Mouse (Mus musculus) heart, embryonic 12.5 days (tissue): ENCODE results near the gene Tmem132c. TPM values are rescaled to one million over a fixed set of nuclear protein-coding genes. Genes with fewer than 3 reads are reported as not detected.
A peak's percentile ranks its signal among the peaks of the same experiment; 100 is the strongest.
"Not testable (repeated sequence)": the region's sequence is repeated elsewhere in the genome, so short reads cannot be mapped to it uniquely, and the experiment has no call there.

ENCODE experiments used
- ATAC-seq: fragments of 200-750 bp; cut with Nextera tagmentation; 2 replicates; pipeline ENCODE4 v1.8.0; 2017; ENCODE audit warnings: moderate TSS enrichment, moderate library complexity; ENCODE audit not compliant: insufficient number of reproducible peaks, low FRiP score
- H3K27ac ChIP-seq: fragments of 300-500 bp; sonication (generic); 2 replicates; pipeline ENCODE4 v1.5.1; 2016; ENCODE audit warnings: mild to moderate bottlenecking, moderate library complexity; ENCODE audit not compliant: poor library complexity, severe bottlenecking
- H3K27me3 ChIP-seq: fragments of 300-500 bp; sonication (generic); replicated peaks from 2 replicates; pipeline ENCODE4 v1.6.1; 2016; ENCODE audit warnings: mild to moderate bottlenecking, moderate library complexity
- H3K36me3 ChIP-seq: fragments of 300-500 bp; sonication (generic); 2 replicates; pipeline ENCODE4 v1.6.1; 2016; ENCODE audit warnings: mild to moderate bottlenecking, moderate library complexity
- H3K4me1 ChIP-seq: fragments of 300-500 bp; sonication (generic); replicated peaks from 2 replicates; pipeline ENCODE4 v1.6.1; 2016; ENCODE audit warnings: mild to moderate bottlenecking
- H3K4me2 ChIP-seq: fragments of 300-500 bp; sonication (generic); 2 replicates; pipeline ENCODE4 v1.6.1; 2016; ENCODE audit warnings: mild to moderate bottlenecking, moderate library complexity
- H3K4me3 ChIP-seq: fragments of 300-500 bp; sonication (generic); 2 replicates; pipeline ENCODE4 v1.5.1; 2016; ENCODE audit warnings: mild to moderate bottlenecking
- H3K9ac ChIP-seq: fragments of 300-500 bp; sonication (generic); 2 replicates; pipeline ENCODE4 v1.6.1; 2016; ENCODE audit warnings: mild to moderate bottlenecking, moderate library complexity
- H3K9me3 ChIP-seq: fragments of 300-500 bp; sonication (generic); replicated peaks from 2 replicates; pipeline ENCODE4 v1.6.1; 2016; ENCODE audit warnings: mild to moderate bottlenecking, moderate library complexity
- WGBS: fragments of 180-500 bp; shearing (Covaris S2); methylation state at CpG from one replicate; pipeline ENCODE4 v1.1.7; 2016; 5-methylcytosine and 5-hydroxymethylcytosine counted together
- polyA plus RNA-seq: library from polyadenylated mRNA; unstranded; fragments of >200 nt; fragmentation: Nextera tagmentation; extraction: Ambion mirVana; gene quantifications from 2 replicates; pipeline ENCODE4 v1.2.1, GENCODE M21; 2016

Tmem132c gene
- polyA plus RNA-seq, 1 experiment from 2014 or later = 3.4 TPM

- no peak overlapping the region for H3K9ac ChIP-seq
- WGBS = 84% methylated on average over 2 of the region's 2 CpGs
- ATAC-seq = peak; percentile 39; the same call in 1 of the 2 replicates
Observed at GRCm38 (mm10) chr5:127346364-127346763, 104.8 kb downstream of the Tmem132c start.

GRCm38 (mm10) chr5:127347053-127347748, 105.6 kb downstream of the Tmem132c start:
- Histone ChIP-seq H3K4me2 (no peak overlapping the region), H3K4me3 (no peak overlapping the region), H3K36me3 (no peaks in the 10 kb centered on the region), H3K27me3 (no peaks in the 10 kb centered on the region), H3K4me1 (no peaks in the 10 kb centered on the region), H3K9ac (no peak overlapping the region), H3K9me3 (no peaks in the 10 kb centered on the region), H3K27ac (no peak overlapping the region)
- ATAC-seq = no peak
- WGBS = 80% methylated on average over 12 of the region's 12 CpGs

More at GRCm38 (mm10) chr5:127346364-127346763, 104.8 kb downstream of the Tmem132c start:
- Histone ChIP-seq H3K9me3 (no peaks in the 10 kb centered on the region), H3K27ac (no peak overlapping the region), H3K4me1 (no peaks in the 10 kb centered on the region), H3K4me2 (no peak overlapping the region), H3K36me3 (no peaks in the 10 kb centered on the region), H3K4me3 (no peak overlapping the region), H3K27me3 (no peaks in the 10 kb centered on the region)

GRCm38 (mm10) chr5:127349221-127350065, 107.8 kb downstream of the Tmem132c start:
- Histone ChIP-seq H3K27me3 (no peaks in the 10 kb centered on the region), H3K9ac (no peak overlapping the region), H3K9me3 (no peaks in the 10 kb centered on the region), H3K4me1 (no peaks in the 10 kb centered on the region), H3K4me2 (no peak overlapping the region), H3K4me3 (no peak overlapping the region), H3K27ac (no peak overlapping the region), H3K36me3 (no peaks in the 10 kb centered on the region)
- ATAC-seq = no peak
- WGBS = 67% methylated on average over 9 of the region's 9 CpGs

- Histone ChIP-seq H3K4me1 (peaks cover 7% of the 10 kb centered on the region; the same call in 1 of the 2 replicates), H3K4me3 (no peak overlapping the region), H3K27ac (no peak overlapping the region), H3K27me3 (no peaks in the 10 kb centered on the region), H3K9ac (no peak overlapping the region), H3K36me3 (no peaks in the 10 kb centered on the region), H3K9me3 (peaks cover 2% of the 10 kb centered on the region; the same call in 1 of the 2 replicates), H3K4me2 (no peak overlapping the region)
- ATAC-seq = no peak
- 45% methylated on average over 2 of the region's 2 CpGs for WGBS
Observed at GRCm38 (mm10) chr5:127353002-127353401, 111.4 kb downstream of the Tmem132c start.

- WGBS = 7% methylated on average over 8 of the region's 8 CpGs
- Histone ChIP-seq H3K4me1 (peaks cover 7% of the 10 kb centered on the region; the same call in 1 of the 2 replicates), H3K27ac (no peak overlapping the region), H3K27me3 (no peaks in the 10 kb centered on the region), H3K36me3 (no peaks in the 10 kb centered on the region), H3K4me2 (no peak overlapping the region), H3K9me3 (peaks cover 4% of the 10 kb centered on the region; the same call in 1 of the 2 replicates), H3K4me3 (no peak overlapping the region), H3K9ac (no peak overlapping the region)
- ATAC-seq = no peak
Observed at GRCm38 (mm10) chr5:127355836-127356235, 114.2 kb downstream of the Tmem132c start.

- H3K27ac ChIP-seq, H3K4me2 ChIP-seq, ATAC-seq, H3K36me3 ChIP-seq, H3K27me3 ChIP-seq, H3K4me3 ChIP-seq, H3K4me1 ChIP-seq, H3K9me3 ChIP-seq, H3K9ac ChIP-seq: not testable (repeated sequence)
- WGBS = 79% methylated on average over 4 of the region's 4 CpGs
Observed at GRCm38 (mm10) chr5:127357878-127358277, 116.3 kb downstream of the Tmem132c start.

- Histone ChIP-seq H3K27me3 (no peaks in the 10 kb centered on the region), H3K27ac (no peak overlapping the region), H3K4me1 (peaks cover 2% of the 10 kb centered on the region; the same call in 1 of the 2 replicates), H3K36me3 (no peaks in the 10 kb centered on the region), H3K9me3 (peaks cover 4% of the 10 kb centered on the region; the same call in 1 of the 2 replicates), H3K4me3 (no peak overlapping the region), H3K9ac (no peak overlapping the region), H3K4me2 (no peak overlapping the region)
- WGBS = 58% methylated on average over 8 of the region's 8 CpGs
- no peak for ATAC-seq
Observed at GRCm38 (mm10) chr5:127361145-127361544, 119.5 kb downstream of the Tmem132c start.

- no peaks in the 10 kb centered on the region for H3K9me3 ChIP-seq
- no peak overlapping the region for H3K4me2 ChIP-seq
- no peak for ATAC-seq
- no peaks in the 10 kb centered on the region for H3K36me3 ChIP-seq
- no peaks in the 10 kb centered on the region for H3K27me3 ChIP-seq
- no peaks in the 10 kb centered on the region for H3K4me1 ChIP-seq
- H3K9ac ChIP-seq = no peak overlapping the region
- no peak overlapping the region for H3K27ac ChIP-seq
- 9% methylated on average over 1 of the region's 1 CpGs for WGBS
- H3K4me3 ChIP-seq = no peak overlapping the region
Observed at GRCm38 (mm10) chr5:127365061-127365460, 123.5 kb downstream of the Tmem132c start.

- no peaks in the 10 kb centered on the region for H3K4me1 ChIP-seq
- no peak for ATAC-seq
- no peaks in the 10 kb centered on the region for H3K9me3 ChIP-seq
- no peak overlapping the region for H3K27ac ChIP-seq
- H3K27me3 ChIP-seq = no peaks in the 10 kb centered on the region
- H3K36me3 ChIP-seq = no peaks in the 10 kb centered on the region
- H3K4me2 ChIP-seq = no peak overlapping the region
- H3K9ac ChIP-seq = no peak overlapping the region
- no peak overlapping the region for H3K4me3 ChIP-seq
- 83% methylated on average over 3 of the region's 3 CpGs for WGBS
Observed at GRCm38 (mm10) chr5:127368191-127368590, 126.6 kb downstream of the Tmem132c start.

GRCm38 (mm10) chr5:127369812-127370211, 128.2 kb downstream of the Tmem132c start:
- Histone ChIP-seq H3K4me1 (no peaks in the 10 kb centered on the region), H3K4me2 (no peak overlapping the region), H3K9ac (no peak overlapping the region), H3K27me3 (no peaks in the 10 kb centered on the region), H3K27ac (no peak overlapping the region), H3K9me3 (0 out of 2 replicates have a peak, but pooled peaks cover 2% of the 10 kb centered on the region), H3K36me3 (no peaks in the 10 kb centered on the region), H3K4me3 (no peak overlapping the region)
- 81% methylated on average over 7 of the region's 7 CpGs for WGBS
- ATAC-seq = no peak

- Histone ChIP-seq H3K27me3 (no peaks in the 10 kb centered on the region), H3K9ac (no peak overlapping the region), H3K4me2 (no peak overlapping the region), H3K9me3 (0 out of 2 replicates have a peak, but pooled peaks cover 4% of the 10 kb centered on the region), H3K4me3 (no peak overlapping the region), H3K4me1 (no peaks in the 10 kb centered on the region), H3K27ac (no peak overlapping the region), H3K36me3 (no peaks in the 10 kb centered on the region)
- WGBS = 47% methylated on average over 3 of the region's 3 CpGs
- ATAC-seq = no peak
Observed at GRCm38 (mm10) chr5:127370503-127370902, 128.9 kb downstream of the Tmem132c start.
